Mouse (Mus musculus) layer of hippocampus, adult 11-12 months (tissue): ENCODE data around the gene Ttll11.

Source experiments
- DNase-seq: peaks from one replicate; pipeline ENCODE4 v3.0.0; 2022; ENCODE audit warnings: low spot score

Gene Ttll11

DNA sequence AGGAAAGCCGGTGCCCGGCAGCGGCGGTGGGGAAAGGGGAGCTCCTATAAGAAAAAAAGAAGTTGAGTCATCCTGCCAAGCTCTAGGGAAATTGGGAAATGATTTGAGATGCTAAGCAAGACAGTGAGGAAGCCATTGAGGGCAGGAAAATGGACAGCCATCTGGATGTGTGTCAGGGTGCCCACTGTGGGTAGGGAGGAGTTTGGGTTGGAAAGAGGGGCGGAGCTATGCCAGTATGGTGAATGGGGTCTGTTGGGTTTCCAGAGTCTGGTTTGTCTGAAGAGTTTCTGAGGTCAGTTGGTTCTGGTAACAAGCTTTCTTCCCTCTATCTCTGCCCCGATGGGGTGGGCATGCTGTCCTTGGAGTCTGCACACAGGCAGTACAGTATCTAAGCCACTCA is 256.4 kb downstream of the Ttll11 start:
- DNase-seq: no peak

DNA sequence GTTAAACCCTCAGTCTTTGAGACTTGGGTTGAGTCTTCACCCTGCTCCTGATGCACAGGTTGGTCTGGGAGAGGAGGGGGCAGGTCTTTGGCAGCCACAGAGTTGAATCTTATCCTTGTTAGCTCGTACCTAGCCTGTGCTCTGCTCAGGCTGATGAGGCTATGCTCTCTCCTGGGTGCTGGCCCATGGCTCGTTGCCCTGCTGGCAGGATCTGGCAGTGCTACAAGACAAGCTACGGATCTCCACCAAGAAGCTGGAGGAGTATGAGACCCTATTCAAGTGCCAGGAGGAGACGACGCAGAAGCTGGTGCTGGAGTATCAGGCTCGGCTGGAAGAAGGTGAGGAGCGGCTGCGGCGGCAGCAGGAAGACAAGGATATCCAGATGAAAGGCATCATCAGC is 256.9 kb downstream of the Ttll11 start:
- no peak for DNase-seq

DNA sequence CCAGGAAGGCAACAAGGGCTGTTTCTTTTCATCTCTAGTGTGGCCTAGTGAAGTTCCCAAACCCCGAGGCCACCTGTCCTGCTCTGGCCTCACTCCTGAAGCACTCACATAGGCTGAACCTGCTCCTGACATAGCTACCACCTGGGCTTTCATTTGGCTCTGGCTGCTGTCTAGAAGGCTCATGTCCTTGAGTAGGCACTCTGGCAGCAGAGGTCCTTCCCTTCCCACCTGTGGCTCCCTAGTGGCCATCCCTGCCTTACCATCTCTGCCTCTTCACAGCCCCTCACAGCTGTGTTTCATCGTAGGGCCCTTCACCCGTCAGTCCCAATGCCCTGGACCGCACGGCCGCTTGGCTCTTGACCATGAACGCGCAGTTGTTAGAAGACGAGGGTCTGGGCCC is 258.8 kb downstream of the Ttll11 start:
- no peak for DNase-seq

DNA sequence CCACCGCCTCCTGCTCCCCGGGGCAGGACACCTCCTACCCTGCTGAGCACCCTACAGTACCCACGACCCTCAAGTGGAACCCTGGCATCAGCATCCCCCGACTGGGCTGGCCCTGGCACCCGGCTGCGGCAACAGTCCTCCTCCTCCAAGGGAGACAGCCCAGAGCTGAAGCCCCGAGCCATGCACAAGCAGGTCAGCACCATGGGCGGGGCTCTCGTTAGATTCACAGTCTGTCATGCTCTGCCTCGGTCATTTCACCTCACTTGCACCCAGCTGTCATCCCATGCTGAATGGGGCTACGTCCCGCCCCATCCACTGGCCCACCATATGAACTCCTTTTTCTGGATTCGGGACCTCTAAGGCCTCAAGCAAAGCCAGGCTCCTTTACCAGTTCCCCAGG is 259.2 kb downstream of the Ttll11 start:
- no peak for DNase-seq

DNA sequence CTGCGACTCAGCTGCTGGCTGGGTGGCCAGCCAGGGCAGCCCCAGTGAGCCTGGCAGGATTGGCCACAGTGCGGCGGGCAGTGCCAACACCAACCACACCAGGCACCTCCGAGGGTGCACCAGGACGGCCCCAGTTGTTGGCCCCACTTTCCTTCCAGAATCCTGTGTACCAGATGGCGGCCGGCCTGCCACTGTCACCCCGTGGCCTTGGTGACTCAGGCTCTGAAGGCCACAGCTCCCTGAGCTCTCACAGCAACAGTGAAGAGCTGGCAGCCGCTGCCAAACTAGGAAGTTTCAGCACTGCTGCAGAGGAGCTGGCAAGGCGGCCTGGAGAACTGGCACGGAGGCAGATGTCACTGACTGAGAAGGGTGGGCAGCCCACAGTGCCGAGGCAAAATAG is 259.6 kb downstream of the Ttll11 start:
- DNase-seq: peak; percentile 43

DNA sequence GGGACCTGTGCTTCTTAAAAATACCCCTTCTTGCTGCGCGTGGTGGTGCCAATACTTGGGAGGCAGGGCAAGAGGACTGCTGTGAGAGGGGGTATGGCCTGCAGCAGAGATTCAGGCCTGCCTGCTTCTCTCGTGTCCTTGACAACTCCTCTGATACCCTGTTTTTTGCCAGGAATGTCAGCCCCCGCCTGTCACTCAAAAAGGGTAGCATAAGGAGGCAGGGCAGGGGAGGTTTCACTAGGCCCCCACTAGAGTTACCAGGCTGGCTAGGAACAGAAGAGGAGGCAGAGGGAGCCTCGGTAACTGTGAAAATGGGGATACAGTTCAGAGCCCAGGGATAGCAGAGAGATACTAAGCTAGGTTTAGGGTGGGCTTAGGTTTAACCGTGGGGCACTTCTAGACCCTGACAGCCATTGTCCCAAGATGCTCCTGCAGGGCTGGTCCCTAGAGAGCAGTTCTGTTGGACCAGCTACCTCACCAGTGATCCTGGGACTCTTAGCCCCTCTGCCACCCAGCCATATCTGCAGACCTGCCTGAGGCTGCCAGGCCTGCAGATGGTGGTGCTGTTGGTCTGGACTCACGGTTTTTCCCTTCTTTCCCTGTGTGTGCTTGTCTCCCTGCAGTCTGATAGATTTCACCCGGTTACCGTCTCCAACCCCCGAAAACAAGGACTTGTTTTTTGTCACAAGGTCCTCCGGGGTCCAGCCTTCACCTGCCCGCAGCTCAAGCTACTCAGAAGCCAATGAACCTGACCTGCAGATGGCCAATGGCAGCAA is 260.3 kb downstream of the Ttll11 start:
- DNase-seq: peak; percentile 51

DNA sequence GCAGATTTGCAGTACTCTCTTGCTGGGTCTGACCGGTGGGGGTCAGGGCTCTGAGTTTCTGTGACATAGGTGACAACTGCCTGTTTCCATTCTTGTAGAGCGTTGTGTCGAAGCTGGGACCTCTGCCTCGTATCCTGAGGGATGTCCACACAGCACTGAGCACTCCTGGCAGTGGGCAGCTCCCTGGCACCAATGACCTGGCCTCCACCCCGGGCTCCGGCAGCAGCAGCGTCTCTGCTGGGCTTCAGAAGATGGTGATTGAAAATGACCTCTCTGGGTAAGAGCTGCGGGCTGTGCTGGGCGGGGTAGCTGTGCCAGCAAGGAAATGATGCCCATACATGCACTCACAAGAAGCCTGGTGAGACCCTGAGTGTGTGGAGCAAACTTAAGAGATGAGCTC is 261.1 kb downstream of the Ttll11 start:
- DNase-seq: no peak

DNA sequence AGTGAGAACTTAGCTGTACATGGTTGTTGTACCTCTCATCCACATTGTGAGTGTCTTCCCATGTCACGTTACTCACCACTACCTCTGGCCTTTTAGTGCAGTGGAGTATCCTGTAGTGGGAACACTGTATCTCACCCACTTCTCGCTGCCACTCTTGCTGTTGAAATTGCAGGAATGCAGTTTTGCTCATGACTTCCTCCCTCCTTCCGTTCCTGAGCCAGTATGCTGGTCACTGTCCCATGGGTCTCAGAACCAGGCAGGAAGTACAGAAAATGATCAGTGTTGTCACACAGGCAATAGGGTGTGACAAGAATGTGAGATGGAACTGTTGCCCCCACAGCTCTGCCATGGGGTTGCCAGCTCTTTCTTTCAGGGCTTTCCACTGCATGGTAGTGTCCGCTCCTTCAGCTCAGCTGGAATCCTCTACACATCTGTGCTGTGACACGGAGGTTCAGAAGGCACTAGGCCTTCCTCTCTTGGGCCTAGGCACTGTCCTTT is 261.7 kb downstream of the Ttll11 start:
- no peak for DNase-seq

DNA sequence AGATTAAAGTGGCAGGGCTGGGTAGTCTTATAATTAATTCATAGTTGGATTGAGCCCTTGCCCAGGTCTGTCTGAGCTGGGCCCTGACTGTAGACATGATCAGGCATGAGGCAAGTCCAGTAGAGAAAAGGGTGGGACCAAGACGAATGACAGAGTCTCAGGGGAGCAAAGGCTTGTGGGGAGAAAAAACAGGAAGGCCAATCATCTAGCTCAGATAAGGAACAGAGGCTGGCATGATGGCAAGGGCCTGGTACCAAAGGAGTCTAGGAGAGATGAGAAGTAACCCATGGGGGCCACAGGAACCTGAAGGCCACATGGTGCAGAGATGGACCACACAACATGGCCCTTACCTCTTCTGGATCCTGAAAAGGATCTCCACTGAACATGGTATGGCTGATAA is 263.5 kb downstream of the Ttll11 start:
- no peak for DNase-seq

DNA sequence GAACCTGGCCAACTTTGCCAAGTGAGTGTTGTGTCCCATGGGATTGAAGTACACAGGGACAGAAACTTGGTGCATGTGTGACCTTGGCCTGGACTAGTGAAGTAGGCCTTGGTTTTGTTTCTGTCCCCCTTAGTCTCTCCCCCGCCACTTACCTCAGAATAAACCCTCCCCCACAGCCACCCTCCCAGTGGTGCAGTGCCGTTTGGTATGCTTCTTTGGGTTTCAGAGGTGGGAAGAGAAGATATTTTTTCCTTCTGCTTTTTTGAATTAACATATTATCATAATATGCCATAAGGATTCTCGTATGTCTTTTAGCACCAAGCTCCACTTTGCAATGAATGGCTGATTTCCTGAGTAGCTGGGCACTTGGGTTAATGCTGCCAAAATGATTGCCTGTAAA is 264.2 kb downstream of the Ttll11 start:
- no peak for DNase-seq

DNA sequence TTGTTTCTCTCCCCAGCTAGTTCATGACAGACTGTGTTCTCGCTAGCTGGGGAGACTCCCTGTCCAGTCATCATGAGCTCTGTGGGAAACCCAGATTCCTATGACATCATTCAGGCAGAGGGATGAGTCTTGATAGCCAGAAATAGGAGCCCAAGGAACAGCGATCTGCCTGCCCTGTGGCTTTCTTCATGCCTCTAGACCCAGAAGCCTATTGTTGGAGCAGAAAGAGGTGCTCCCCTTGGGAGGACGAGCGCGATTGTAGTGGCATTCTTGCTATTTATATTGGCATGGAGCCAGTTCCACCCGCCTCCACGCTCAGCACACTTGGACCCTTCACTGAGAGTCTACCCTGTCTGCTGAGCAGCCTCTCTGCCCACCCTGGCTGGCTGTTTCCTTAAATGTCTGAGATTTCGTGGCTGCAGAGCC is 265.0 kb downstream of the Ttll11 start:
- no peak for DNase-seq

DNA sequence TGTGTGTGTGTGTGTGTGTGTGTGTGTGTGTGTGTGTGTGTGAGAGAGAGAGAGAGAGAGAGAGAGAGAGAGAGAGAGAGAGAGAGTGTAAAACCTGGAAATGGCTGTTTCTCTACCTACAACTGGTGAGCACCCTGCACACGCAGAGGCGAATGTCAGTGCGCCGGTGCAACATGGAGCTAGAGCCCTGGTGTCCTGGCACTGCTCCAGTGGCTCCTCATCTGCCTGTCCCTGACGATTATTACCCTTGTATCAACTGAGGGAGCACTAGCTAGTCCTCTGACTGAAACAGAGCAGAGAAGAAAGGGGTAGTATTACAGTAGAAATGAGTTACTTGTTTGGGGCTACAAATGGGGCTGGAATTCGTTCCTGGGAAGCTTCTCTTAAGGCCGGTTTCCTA is 266.3 kb downstream of the Ttll11 start:
- DNase-seq: no peak

DNA sequence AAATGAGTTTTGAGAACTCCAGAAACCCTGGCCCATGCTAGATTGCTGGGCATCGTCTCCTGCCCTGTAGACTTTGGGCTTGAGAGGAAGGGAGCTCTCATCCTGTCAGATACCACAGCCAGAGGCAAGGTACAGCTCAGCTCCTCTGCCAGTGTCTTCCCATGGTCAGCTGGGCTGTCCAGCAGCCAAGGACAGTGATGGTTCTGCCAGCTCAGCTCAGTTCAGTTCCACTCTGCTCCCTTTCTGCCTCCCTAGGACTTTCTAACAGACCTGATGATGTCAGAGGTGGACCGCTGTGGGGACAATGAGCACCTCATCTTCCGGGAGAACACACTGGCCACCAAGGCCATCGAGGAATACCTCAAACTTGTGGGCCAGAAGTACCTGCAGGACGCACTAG is 267.1 kb downstream of the Ttll11 start:
- DNase-seq: no peak

DNA sequence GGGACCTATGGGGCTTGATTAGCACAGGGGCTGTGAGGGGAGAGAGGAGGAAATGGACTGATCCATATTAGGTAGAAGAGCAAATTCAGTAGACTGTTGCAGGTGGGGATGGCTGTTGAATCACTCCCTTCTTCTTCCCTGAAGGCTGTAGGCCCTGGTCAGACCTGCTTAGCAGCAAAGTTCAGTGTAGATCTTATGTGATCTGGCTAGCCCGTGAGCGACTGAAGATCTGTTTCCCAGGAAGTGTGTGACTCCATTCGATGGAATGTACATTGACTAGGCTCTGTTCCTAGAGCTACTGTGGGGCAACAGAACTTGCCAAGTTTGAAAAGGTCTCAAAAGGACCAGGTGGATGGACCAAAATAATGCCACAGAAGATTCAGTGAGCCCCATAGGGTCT is 276.5 kb downstream of the Ttll11 start:
- DNase-seq: no peak

DNA sequence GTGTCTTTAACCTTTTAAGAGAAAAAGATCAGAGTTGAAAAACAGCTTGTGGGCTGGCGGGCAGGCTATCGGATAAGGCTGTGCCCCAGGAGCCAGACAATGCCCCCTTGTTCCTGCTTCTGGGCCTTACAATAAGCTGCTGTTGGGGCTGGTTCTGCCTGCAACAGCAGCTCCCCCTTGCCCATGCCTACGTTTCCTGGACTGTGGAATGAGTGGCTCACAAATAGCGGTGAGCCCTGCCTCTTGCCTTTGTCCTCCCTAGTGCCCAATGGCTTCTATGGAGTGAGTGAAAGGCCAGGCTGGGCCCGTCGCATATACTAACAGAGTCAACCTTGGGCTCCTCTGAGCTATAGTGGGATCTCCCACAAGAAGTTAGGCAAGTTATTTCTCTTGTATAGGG is 277.1 kb downstream of the Ttll11 start:
- DNase-seq: peak; percentile 45

DNA sequence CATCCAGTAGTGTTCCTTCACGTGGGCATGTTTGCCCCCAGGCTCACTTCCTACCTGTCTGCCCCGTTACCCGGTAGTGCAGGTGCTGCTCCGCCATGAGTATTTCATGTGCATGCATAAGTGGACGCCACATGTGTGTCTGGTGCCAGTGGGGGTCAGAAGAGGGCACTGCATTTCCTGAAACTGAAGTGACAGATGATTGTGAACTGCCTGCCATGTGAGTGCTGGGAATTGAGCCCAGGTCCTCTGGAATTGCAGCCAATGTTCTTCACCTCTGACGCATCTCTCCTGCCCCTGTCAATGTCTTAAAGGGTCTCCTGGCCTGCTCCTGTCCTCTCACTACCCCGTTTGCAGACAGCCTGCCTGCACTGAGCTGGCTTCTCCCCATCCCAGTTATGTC is 277.7 kb downstream of the Ttll11 start:
- no peak for DNase-seq
